Mouse (Mus musculus) adrenal gland, adult 8-10 months (tissue): Measurements from ENCODE around the gene Ampd1. TPM values are rescaled to one million over a fixed set of nuclear protein-coding genes. Genes with fewer than 3 reads are reported as not detected.

Experiments
- DNase-seq: peaks from one replicate; pipeline ENCODE4 v3.0.0; 2022
- total RNA-seq, 4 experiments: library from RNA; stranded (reverse); gene quantifications; 2 replicates each; pipeline ENCODE4 v1.2.4; 2022

The Ampd1 gene
- total RNA-seq: not detected

GRCm38 (mm10) chr3:103073771-103074170 lies at the start of gene Ampd1:
Gene Ampd1 (plus strand): TSS chr3:103074014.
- no peak for DNase-seq

- DNase-seq: no peak
These were observed 47.6 kb upstream of the Ampd1 start for GRCm38 (mm10) chr3:103026174-103026573.

GRCm38 (mm10) chr3:103040285-103040684 lies 33.5 kb upstream of the Ampd1 start:
- no peak for DNase-seq

GRCm38 (mm10) chr3:103040861-103041379 lies 32.9 kb upstream of the Ampd1 start:
- DNase-seq: no peak

GRCm38 (mm10) chr3:103056016-103056595 lies 17.7 kb upstream of the Ampd1 start:
- DNase-seq: no peak

GRCm38 (mm10) chr3:103057752-103058151 lies 16.1 kb upstream of the Ampd1 start:
- DNase-seq: no peak

- peak; percentile 93 for DNase-seq
These were observed 15.3 kb upstream of the Ampd1 start, which contains the start of gene Nras for GRCm38 (mm10) chr3:103058207-103059157. Gene Nras (plus strand): TSS chr3:103058285.

GRCm38 (mm10) chr3:103066927-103067326 lies 6.9 kb upstream of the Ampd1 start:
- no peak for DNase-seq

- no peak for DNase-seq
These were observed 4.8 kb upstream of the Ampd1 start for GRCm38 (mm10) chr3:103068971-103069370.

- no peak for DNase-seq
These were observed 2.1 kb downstream of the Ampd1 start for GRCm38 (mm10) chr3:103075871-103076270.

- DNase-seq: no peak
These were observed 2.7 kb downstream of the Ampd1 start for GRCm38 (mm10) chr3:103076476-103076875.

GRCm38 (mm10) chr3:103079301-103079700 lies 5.5 kb downstream of the Ampd1 start:
- DNase-seq: no peak

- DNase-seq: no peak
These were observed 7.2 kb downstream of the Ampd1 start for GRCm38 (mm10) chr3:103081051-103081450.

- DNase-seq: no peak
These were observed 8.1 kb downstream of the Ampd1 start for GRCm38 (mm10) chr3:103081861-103082453.

- DNase-seq: no peak
These were observed 8.9 kb downstream of the Ampd1 start for GRCm38 (mm10) chr3:103082761-103083160.

- DNase-seq: no peak
These were observed 12.2 kb downstream of the Ampd1 start for GRCm38 (mm10) chr3:103085986-103086385.

- no peak for DNase-seq
These were observed 17.9 kb downstream of the Ampd1 start for GRCm38 (mm10) chr3:103091753-103092152.

GRCm38 (mm10) chr3:103098662-103099061 lies 24.8 kb downstream of the Ampd1 start:
- no peak for DNase-seq

GRCm38 (mm10) chr3:103099667-103100066 lies 25.9 kb downstream of the Ampd1 start:
- DNase-seq: no peak

GRCm38 (mm10) chr3:103100735-103101134 lies 26.9 kb downstream of the Ampd1 start:
- no peak for DNase-seq

GRCm38 (mm10) chr3:103101194-103101593 lies 27.4 kb downstream of the Ampd1 start:
- no peak for DNase-seq

- DNase-seq: no peak
These were observed 28.1 kb downstream of the Ampd1 start for GRCm38 (mm10) chr3:103101909-103102308.
